Mouse (Mus musculus) thymus, postnatal 14 days (tissue): ENCODE measurements around the gene Usp33.
A peak's percentile ranks its signal among the peaks of the same experiment; 100 is the strongest.
"Not testable (repeated sequence)": the region's sequence is repeated elsewhere in the genome, so short reads cannot be mapped to it uniquely, and the experiment has no call there.

ENCODE experiments used
- DNase-seq: peaks from one replicate; pipeline ENCODE4 v3.0.0; 2021

Gene Usp33

GRCm38 (mm10) chr3:152345732-152346632 is at the start of gene Usp33:
Gene Usp33 (plus strand): TSS chr3:152346478.
- DNase-seq = peak; percentile 98

DNA sequence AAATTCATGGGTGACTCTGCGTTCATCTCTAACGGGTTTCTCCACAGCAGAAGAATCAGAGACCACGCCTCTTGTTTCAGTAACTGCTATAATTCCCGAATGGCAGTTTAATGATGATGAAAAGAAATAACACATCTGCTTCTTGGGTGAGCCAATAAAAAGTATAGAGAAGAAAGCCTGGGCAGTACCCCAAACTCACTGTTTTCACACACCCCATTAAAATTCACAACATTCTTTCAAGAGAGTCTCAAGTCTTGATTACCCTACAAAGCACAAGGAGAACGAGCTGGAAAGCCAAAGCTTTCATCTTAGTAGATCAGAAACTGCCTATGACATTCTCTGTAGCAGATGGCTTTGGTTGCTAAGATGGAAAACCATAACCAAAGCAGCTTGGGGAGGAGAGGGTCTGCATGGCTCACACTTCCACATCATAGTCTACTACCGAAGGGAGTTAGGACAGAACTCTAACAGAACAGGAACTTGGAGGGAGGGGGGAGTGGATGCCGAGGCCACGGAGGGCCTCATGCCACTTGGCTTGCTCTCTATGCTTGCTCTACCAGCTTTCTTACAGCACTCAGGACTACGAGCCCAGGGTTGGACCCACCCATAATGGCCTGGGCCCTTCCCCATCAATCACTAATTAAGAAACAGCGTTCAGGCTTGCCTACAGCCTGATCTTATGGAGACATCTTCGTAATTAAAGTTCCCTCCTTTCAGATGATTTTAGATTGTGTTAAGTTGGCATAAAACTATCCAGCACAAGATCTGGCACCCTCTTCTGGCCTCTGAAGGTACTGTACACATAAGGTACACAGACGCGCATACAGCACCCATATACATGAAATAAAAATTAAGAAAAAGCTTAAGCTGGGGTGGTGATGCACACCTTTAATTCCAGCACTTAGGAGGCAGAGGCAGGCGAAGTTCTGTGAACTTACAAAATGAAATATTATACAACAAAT is 45.6 kb upstream of the Usp33 start:
- no peak for DNase-seq

GRCm38 (mm10) chr3:152302991-152303390 is 43.3 kb upstream of the Usp33 start:
- no peak for DNase-seq

- DNase-seq = no peak
These were observed 42.0 kb upstream of the Usp33 start for GRCm38 (mm10) chr3:152304093-152304815.

DNA sequence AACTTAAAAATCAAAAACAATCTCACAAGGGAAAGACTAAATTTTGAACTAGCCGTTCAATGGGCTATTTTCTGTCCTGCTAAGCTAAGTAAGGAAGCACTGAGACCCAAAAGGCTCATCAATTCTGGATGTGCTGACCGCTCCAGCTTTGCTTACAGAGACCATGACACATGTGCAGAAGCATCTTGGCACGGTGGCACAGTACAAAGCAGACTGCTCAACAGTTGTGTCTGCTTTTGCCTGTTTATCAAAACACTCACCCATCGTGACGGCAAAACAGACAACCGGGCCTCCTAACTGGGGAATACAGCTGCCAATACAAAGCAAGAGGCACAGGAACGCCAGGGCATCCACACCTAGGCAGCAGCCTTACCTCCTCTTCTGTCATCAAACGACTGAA is 41.2 kb upstream of the Usp33 start:
- DNase-seq = no peak

DNA sequence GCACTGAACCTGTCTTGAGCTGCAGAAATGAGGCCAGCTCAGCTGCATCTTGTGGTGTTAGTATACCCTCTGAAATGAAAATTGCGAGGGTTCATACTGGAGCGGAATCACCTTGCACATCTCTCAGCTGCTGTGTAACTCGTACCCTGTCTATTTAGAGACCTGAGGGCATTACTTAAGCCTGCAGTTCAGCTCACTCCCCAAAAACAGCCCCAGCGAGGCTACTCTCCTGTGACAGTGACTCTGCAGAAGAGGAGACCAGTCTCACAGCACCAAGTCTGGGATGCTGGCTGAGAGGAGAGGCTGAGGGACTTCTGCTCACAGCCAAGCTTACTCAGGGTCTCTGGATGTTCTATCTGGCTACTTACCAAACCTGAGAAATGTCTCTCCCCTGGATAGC is 40.3 kb upstream of the Usp33 start:
- no peak for DNase-seq

DNA sequence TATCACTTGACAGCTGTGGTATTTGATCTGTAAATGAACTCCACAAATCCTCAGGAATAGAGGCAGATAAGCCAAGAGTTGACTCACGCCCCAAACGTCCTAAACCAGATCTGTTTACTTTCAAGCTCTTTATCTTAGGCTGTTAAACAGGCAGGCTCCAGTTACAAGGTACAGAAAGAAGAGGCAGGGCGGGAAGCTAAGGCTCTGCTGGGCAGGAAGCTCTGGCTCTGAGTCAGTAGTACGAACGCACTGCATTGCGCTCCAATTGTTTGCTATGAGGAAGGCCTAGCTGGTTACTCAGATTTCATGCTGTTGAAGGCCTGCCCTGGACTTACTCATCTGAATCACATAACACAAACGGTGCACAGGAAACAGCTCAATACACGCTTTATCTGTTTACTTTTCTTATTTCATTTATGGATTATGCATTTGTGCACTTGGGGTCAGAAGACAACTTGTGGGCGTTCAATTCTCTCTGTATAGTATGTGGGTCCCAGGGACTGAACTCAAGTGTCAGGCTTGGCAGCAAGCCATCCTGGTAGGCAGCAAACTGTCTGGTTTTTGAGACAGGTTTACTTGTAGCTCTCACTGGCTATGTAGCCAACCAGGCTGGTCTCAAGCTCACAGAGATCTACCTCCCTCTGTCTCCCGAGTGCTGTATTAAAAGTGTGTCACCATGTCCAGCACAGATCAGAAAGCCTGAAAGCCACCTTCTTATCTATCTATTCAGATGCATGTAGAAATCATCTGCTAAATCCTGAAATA is 37.6 kb upstream of the Usp33 start:
- DNase-seq = no peak

GRCm38 (mm10) chr3:152309250-152309645 is 37.0 kb upstream of the Usp33 start:
- no peak for DNase-seq

DNA sequence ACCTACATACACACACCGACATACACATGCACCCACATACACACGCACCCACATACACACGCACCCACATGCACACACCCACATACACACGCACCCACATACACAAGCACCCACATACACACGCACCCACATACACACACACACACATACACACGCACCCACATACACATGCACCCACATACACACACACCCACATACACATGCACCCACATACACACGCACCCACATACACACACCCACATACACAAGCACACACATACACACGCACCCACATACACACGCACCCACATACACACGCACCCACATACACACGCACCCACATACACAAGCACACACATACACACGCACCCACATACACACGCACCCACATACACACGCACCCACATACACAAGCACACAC is 31.6 kb upstream of the Usp33 start:
- DNase-seq = not testable (repeated sequence)

GRCm38 (mm10) chr3:152315613-152316012 is 30.7 kb upstream of the Usp33 start:
- DNase-seq = peak; percentile 80

DNA sequence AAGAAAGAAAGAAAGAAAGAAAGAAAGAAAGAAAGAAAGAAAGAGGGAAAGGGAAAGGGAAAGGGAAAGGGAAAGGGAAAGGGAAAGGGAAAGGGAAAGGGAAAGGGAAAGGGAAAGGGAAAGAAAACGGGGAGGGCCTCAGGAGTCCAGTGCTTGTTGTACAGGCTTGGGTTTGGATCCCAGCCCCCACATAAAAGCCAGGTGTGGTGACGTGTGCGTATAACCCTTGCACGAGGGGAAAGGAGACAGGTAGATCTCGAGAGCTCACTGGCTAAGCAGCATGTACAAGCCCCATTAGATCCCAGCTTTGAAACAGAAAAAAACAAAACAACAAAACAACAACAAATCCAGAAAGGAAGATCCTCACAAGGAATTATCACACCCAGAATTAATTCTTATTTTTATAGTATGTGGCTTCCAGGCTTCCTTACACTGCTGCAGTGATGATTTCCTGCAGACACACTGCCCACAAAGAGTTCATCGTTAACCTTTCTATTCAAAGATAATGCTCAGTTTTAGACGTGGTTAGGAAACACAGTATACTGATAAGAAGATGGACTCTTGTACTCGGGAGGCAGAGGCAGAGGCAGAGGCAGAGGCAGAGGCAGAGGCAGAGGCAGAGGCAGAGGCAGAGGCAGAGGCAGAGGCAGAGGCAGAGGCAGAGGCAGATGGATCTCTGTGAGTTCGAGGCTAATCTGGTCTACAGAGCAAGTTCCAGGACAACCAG is 29.7 kb upstream of the Usp33 start:
- DNase-seq = not testable (repeated sequence)

GRCm38 (mm10) chr3:152320972-152321645 is 25.2 kb upstream of the Usp33 start:
- no peak for DNase-seq

- no peak for DNase-seq
These were observed 24.3 kb upstream of the Usp33 start for GRCm38 (mm10) chr3:152321765-152322547.

- no peak for DNase-seq
These were observed 14.2 kb upstream of the Usp33 start for GRCm38 (mm10) chr3:152332104-152332503.

DNA sequence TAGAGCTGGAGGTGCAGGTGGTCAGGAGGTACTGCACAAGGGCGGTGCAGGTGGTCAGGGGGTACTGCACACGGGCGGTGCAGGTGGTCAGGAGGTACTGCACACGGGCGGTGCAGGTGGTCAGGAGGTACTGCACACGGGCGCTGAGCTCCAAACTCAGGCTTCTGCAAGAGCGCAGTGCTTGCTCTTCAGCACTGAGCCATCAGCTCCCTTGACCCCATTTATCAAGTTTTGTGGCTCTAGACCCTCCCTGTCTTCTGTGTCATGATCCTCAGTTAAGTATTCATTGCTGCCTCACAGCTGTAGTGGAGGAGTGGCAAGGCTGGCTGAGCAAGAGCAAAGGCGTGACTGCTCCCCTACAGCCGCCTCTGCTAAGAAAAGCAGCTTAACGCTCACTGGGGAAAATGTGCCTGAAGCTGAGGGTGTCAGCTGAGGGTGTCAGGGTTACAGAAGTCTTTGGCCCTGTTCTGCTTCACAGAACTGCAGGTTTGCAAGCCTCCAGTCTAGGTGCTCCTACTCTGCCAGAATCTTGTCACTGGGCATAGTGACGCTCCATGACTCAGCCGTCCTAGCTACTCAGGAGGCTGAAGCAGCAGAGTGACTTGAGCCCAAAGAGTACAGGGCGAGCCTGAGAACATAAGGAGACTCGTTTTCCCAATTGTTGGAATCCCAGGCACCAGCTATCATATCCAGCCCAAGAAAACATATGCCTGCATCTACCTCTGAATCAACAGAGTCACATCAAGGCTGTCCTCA is 13.6 kb upstream of the Usp33 start:
- no peak for DNase-seq

GRCm38 (mm10) chr3:152333641-152334040 is 12.6 kb upstream of the Usp33 start:
- DNase-seq = no peak

GRCm38 (mm10) chr3:152336085-152336484 is 10.2 kb upstream of the Usp33 start:
- no peak for DNase-seq

DNA sequence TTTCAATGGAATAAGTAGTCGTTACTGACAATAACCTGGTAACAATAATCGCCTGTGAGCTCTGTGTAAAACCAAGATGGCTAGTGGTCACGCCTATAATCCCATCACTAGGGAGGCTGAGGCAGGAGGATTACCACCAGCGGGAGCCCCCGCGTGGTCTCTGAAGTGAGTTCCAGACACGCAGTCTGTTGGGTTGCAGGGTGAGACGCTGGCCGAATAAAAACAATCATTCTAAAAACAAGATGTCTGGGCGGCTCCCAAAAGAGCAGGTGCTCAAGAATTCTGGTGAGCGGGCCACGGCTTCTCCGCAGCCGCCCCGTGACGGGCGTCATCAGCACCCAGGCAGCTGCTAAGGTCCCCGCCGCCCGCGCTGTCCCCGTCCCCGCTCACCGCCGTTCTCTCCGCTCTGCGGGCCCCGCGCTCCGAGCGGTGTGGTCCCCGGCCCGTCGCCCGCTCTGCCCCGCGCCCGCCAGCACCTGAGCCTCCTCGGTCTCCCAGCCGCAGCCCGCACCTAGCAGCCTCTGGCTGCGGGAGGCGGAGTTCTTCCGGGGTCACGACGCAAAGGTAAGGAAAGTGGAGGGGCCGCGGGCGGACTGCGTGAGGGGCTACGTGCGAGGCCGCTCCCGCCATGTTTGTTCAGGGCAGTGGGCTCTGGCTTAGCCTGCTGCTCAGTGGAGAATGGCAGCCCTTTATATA is 6.3 kb upstream of the Usp33 start, which contains the start of gene Miga1:
Gene Miga1, minus strand, starts transcription at position 546 of the 696 bp plus-strand sequence.
- DNase-seq = peak; percentile 90
